Mouse (Mus musculus) right cerebral cortex, postnatal 36 days (tissue): ENCODE data around the gene Wdr37.
A peak's percentile ranks its signal among the peaks of the same experiment; 100 is the strongest.
"Not testable (repeated sequence)": the region's sequence is repeated elsewhere in the genome, so short reads cannot be mapped to it uniquely, and the experiment has no call there.

Source experiments
- DNase-seq, 2 experiments: peaks; one replicate each; pipeline ENCODE4 v3.0.0; 2022; ENCODE audit warnings: low spot score in 2 of 2, mixed read lengths in 1 of 2

The Wdr37 gene

DNA sequence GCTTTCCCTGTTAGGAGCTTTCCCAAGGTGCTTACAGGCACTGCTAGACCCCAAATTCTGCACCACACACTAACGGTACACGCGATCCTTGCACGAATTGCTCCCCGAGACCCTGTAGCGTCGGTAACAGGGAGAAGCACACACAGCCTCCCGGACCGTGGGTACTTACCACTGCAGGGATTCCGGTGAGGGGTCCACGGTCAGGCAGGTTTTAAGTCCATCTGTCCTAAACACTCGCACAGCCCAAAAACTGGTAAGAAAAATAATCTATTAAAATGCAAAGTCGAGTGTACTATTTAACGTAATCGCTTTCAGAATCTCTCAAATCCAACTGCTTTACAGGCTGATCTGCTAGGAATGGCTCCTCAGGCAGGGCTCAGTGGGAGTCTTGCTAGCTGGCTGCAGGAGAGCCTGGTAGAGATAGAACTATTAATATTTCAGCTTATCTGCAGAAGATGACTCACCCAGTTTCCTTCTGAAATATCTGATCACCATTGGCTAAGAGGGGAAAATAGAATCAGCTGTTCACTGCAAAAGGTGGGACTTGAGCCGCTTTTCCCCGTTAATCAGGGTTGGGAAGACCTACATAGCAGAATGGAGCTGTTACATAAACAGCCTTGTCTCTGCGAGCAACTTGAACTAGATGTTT lies at the start of gene Wdr37:
TSS of gene Wdr37 (minus strand) at position 596 of the 649 bp plus-strand sequence.
- peak; percentile 39 to 66 for DNase-seq

DNA sequence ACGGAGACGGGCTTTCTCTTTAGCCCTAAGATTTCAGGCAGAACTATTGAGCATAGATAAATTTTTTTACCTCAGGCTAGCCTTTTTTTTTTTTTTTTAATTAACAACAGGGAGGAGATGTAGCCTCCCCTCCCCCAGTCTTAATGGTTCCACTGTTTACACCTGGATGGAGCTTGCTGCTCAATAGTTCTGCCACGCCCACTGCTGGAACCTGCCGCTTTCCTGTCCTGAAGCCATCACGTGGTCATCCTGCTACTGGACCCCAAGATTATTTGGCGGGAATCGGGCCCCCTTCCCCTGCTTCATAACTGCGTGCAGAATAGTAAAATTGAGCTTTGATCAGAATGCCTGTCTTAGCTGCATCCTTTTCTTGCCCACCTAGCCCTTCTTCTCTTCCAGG lies 42.2 kb upstream of the Wdr37 start:
- DNase-seq: not testable (repeated sequence)

DNA sequence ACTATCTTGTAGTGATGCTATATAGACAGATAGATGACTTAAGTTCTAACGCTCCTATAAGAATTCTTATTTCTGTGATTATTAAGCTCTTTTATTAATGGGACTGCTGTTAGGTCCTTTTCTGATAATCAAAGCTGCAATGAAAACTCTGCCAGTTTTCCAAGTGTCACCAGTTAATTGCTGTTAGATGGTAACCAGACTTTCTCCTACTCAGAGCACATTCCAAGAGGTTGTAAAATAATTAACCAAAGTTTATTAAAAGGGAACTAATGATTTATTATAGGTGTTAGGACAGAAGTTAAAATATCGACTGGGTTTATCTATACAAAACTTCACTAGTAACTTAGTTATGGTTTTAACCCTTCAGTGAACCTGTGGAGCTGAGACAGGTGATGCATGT lies 34.3 kb upstream of the Wdr37 start:
- not testable (repeated sequence) for DNase-seq

DNA sequence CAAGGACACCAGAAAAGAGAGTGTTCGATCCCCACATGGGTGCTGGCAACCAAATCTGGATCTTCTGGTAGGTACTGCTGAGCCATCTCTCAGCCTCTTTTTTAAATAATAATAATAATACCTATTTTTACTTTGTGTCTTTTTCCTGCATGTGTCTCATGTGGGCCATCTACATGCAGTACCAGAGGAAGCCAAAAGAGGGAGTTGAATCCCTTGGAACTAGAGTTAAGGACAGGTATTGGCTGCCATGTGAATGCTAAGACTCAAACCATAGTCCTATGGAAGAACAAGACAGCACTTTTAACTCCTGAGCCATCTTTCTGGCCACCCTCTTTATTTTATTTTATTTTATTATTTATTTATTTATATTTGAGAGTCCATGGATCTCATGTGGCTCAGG lies 16.9 kb upstream of the Wdr37 start:
- no peak for DNase-seq

DNA sequence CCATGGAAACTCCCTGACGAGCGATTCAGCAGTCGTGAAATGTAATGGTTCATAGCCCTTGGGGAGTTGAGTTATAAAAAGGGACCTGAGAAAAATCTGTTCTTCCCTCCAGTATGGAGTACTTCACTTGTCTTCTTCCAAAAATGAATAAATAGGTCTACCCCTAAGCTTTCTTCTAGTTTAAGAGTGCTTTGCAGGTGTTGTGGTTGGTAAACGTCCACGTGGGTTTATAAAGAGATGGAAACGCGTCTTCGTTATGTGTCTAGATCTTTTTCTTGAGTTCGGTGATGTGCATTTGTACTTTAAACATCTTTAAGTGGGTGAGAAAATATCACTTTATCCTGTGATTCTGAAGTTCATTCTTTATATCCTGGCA lies 14.5 kb upstream of the Wdr37 start:
- no peak for DNase-seq

DNA sequence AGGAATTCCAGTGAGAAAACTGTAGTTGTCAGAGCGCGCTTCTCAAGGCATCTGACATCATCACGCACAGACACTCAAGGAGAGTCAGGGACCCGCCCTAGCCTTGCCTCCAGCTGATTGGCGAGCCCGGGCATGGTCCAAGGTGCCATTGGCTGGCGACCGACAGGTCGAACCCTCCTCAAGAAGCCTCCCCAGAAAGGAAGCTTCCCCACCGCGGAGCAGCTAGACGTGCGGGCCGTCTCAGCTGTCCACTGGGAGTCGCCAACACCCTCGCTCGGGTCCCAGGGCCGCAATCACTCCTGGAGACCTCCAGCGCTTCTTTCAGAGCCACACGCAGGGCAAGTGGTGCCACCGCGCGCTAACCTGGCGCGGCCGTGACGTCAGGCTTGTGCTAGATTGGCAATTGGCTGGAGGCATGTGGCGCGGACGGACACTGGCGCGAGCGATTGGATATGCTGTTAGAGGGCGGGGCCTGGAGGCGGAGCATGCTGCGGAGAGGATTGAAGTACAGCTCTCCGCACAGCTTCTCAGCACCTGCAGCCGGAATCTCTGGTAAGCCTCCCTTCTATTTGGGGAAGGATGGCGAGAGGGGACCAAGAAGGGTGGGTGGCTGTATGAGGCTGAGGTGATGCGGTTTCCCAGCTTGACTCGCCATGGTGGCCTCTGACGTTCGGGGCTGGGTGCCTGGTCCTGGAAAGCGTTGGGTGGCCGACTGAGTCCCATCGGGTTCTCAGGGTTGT lies 13.9 kb upstream of the Wdr37 start, which contains the start of gene Idi1:
TSS of gene Idi1 (plus strand) at position 57 of the 740 bp plus-strand sequence.
- DNase-seq: peak; percentile 97 to 98

DNA sequence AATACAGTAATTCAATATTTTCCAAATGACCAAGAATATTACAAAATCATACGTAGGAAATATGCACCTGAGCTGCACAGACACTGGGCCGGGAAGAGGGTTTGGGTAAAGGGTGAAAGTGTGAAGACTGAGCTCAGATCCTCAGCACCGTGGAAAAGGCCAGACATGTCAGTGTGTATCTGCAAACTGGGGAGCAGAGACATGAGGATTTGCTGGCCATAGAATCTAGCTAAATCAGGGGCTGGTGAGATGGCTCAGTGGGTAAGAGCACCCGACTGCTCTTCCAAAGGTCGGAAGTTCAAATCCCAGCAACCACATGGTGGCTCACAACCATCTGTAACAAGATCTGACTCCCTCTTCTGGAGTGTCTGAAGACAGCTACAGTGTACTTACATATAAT lies 12.2 kb upstream of the Wdr37 start:
- not testable (repeated sequence) for DNase-seq

DNA sequence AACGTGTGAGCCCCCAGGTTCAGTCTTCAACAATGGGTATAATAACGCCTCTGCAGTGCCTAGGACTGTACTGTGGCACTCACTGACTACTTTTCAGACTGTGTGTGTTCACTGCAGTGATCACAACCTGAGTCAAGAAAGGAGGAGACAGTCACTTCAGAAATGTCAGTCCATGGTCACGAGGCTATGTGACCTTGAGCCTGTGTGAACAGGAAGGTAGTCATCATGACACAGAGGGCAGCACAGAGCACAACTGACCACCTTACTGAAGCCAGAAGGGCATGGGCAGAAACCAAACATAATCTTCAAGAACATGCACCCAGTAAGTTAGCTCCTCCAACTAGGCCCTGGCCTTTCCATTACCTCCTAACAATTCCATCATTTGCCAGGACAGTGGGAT lies 9.9 kb upstream of the Wdr37 start:
- no peak for DNase-seq

DNA sequence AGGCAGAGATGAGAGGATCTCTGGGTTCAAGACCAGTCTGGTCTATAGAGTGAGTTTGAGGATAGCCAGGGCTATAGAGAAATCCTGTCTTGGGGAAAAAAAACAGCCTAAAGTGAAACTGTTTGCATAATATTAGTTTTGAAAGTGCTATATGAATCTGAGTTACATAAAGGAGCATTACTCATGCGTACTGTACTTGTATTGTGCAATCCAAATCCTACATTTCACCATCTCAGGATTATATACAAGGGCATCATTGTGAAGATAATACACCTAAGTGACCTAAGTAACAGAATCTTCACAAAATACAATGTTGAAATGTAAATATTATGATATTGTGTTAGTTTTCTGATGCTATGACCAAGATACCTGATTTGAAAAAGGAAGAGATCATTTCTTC lies 2.1 kb upstream of the Wdr37 start:
- DNase-seq: no peak

DNA sequence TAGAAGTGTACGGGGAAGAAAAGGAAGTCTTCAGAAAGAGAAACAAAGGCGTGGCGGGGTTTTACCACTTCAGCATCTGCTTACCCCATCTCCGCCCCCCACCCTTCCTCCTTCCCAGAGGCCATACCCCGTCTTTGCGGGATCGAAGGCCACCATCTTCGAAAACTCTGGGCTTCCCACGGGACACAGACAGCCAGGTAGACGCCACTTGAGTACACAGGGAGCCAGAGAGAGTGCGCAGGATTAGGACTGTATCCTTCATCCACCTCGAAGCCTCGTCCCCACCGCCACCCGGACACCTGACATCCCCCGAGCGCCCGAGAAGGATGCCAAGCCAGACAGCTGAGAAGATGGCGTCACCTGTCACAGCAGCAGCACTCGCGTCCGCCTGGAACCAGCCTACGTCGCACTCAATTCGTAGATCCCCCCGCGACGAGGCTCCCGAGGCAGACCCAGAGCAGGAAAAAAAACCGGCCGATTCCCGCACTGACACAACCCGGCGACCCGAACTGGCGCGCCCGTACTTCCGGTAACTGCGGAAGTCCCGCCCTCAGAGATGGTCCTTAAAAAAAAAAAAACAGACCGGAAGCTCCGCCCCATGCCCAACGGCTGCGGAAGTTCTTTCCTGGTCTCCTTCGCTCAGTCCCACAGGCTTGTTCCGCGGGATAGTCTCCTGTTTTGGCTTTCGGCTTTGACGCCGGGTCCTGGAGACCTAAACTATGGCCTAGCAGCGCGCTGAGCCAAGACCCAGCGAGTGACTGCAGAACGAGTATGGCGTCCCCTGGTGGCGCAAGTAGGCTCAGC lies 997 bp downstream of the Wdr37 start:
- DNase-seq: peak; percentile 87 to 88

DNA sequence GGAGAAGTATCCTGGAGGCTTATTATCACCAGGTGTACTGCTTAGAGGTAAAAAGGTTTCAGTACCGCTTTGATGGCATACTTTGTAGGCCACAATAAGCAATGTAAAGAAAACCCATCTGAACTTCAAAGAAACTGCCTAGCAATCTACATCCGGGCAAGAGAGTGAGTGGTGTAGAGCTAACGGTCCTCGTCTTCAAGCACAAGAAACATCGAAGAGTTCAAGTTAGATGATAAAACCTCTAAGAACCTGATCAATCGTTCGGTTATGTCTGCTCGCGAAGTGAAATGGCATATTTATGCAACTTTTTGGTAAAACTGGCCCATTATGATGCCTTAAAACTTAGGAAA lies 1.6 kb downstream of the Wdr37 start:
- no peak for DNase-seq

DNA sequence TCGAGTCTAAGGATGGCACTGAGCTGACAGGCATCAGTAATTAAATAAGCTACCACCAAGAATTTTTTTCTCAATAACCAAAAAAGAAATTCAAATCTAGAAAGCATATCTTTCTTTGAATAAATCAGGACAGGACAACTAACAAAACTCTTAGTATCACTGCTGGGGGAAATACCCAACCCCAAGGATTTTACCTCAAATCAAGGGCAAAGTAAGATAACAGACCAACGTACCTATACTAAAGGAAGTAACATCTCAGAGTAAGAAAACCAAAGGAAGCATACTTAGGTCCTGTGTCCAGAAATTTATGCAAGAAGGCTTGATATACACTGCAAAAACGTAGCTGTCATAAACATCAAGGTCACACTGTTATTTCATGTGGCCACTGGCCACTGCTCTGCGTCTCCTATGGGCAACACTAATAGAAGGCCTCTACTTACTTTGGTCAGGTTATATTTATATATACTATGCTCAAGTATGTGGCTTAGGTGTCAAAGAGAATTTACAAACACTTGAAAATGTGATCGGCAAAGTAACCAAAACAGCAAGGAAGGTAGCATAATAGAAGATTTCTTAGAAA lies 2.0 kb downstream of the Wdr37 start:
- DNase-seq: no peak

DNA sequence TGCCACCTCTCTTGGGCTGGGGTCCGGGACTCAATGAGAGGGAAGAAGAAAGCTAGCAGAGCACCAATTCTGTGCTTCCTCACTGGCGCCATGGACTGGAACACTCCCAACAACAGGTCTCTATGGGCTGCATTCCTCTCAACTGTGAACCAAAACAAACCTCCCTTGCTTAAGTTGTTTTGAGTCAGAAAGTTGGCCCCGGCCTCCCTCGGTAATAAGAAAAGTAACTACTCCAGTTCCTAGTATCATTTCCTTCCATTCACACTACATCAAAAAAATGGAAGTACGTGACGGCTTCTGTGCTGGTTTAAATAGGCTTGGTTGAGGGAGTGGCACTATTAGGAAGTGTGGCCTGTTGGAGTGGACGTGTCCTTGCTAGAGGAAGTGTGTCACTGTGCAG lies 5.1 kb downstream of the Wdr37 start:
- DNase-seq: no peak

DNA sequence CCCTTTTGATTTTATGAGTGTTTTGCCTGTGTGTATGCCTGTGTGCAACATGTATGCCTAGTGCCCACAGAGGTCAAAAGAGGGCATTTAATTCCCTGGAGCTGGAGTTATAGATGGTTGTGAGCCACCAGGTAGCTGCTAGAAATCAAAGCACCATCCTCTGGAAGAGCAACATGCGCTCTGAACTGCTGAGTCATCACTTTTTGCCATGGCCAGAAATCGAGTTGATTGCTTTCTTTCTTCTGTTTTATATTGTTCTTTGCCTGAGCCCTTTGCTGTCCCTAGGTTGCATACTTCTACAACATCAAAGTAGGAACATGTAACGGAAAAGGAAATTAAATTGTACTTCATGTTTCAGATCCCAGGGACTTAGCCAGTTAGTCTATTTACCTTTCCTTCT lies 6.7 kb downstream of the Wdr37 start:
- DNase-seq: no peak

DNA sequence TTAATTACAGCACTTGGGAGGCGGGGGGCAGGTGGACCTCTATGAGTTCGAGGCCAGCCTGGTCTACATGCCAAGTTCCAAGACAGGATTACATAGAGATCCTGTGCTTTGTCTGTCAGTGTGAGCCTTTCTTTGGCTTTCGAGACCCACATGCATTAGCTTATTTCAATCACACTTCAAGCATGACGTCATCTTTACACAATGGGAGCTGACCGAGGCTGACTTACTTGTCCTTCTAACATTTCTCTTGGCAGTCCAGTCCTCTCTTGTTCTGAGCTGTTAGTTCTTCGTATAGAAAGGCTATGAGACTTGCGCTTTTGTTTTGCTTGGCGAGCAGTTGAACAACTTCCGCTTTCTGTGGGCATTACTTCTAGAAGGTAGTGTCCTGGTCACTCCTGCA lies 10.8 kb downstream of the Wdr37 start:
- DNase-seq: no peak

DNA sequence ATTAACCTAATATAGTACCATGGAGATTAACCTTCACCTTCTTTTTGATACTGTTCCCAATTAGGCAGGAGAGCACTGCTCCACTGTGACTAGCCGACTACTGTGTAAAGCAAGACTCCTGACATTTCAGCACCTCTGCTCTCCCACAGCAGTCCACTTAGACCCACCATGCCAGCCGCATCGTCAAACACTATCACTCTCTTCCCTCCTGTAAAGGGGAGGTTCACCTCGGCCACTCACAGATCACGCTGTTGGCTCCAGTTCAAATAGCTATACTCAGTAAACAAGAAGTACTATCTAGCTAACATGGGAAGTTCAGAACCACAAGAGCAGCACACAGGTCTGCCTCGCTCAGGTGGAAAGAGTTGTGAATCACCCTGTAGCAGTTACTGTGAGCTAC lies 13.3 kb downstream of the Wdr37 start:
- DNase-seq: no peak

DNA sequence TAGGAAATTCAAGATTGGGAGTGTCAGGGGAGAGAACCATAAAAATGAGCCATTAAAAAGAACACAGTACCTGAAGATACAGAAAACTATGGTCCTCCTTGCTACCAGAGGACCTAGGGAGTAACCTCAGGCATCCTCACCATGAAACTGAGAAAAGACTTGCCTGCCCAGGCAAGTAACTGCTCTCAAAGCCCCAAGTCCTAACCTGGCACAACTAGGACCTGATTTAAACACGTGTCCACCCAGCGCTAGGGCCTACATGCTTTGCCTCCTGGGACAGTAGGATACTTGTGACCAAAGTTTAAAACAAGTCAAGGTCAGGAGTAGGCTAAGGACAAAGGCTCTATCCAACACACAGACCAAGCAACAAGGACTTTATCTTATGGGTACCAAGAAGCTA lies 16.9 kb downstream of the Wdr37 start:
- no peak for DNase-seq

DNA sequence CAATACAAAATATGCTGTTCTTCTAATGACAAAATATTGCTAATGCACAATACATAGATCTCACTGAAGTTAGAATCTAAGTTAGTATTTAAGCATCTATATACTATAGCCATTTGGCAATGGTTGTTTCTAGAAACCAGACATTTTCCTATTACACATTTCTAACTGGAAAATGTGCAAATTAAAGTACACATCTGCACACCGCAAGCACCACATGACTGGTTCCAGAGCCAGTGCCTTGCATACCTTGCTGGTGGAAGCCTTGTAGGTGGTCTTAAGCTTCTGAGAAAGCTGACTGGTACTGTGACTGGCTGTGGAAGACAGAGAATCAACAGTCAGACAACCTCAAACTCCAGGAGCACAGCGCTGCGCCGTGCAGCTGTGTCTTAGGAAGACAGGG lies 18.3 kb downstream of the Wdr37 start:
- no peak for DNase-seq

DNA sequence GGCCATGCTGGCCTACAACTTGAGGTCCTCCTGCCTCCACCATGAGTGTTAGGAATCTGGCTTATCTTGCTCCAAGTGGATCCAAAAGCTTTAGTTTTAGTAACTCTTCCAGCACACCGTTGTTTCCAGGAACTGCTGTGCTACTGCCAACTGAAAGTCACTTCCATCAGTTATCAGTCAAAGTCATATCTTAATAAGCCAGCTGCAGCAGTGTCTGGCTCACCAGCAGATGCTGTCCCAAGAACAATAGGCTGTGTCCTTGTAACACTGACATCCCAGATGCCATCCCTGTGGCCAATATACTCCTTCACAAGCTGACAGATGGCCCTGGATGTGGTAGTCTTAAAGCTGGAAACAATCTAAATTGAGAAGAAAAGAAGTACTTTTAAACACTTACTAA lies 22.4 kb downstream of the Wdr37 start:
- no peak for DNase-seq

DNA sequence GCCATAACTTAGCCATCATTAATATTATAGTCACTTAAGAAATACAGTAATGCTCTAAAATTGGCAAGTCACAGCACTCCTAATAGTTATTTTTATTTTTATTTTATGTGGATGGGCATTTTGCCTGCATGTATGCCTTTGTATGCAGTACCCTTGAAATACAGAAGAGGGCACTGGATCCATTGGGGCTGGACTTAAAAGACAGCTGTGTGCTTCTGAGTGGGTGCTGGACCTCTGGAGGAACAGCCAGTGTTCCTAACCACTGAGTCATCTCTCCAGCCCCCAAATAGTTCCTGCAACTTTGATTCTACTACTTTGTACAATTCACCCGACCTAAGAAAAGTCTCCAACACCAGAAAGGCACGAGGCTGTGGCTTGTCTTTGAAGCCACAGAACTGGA lies 24.0 kb downstream of the Wdr37 start:
- DNase-seq: no peak

DNA sequence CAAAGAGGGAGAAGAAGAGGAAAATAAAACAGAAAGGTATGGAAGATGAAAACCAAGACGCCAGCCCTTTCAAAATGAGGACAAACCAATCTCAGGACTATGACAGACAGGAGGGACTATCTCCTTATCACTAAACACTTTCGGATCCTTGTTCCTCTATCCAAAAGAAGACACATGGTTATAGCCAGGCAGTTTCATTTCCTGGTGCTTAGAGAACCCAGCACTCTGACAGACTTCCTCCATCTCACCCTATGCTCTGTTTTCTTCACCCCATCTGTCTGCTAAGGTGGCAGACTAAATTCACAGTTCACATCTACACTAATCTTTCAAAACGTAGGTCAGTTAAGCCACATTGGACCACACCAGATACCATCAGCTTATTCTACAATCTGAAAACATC lies 29.4 kb downstream of the Wdr37 start:
- DNase-seq: no peak

DNA sequence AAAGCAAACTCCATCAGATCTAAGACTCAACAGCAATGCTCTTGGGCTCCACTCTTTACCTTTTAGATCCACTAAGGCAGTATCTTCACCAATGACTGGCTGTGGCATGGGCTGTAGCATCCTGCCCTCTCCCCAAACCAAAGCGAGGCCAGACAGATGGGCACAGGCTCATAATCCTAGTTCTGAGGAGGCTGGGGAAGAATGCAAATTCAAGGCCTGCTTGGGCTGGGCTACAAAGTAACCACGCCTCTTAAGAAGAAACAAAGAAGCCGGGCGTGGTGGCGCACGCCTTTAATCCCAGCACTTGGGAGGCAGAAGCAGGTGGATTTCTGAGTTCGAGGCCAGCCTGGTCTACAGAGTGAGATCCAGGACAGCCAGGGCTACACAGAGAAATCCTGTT lies 29.9 kb downstream of the Wdr37 start:
- DNase-seq: not testable (repeated sequence)

DNA sequence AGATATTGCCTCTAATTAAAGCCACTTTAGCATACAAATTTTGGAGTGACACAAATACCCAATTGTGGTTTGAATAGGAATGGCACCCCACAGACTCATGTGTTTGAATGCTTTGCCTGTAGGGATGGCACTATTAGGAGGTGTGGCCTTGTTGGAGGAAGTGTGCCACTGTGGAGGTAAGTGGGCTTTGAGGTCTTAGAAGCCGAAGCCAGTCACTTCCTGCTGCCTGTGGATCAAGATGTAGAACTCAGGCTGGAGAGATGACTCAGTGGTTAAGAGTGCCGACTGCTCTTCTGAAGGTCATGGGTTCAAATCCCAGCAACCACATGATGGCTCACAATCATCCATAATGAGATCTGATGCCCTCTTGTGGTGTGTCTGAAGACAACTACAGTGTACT lies 30.8 kb downstream of the Wdr37 start:
- DNase-seq: no peak
